Mouse (Mus musculus) macrophage (primary cell): Measurements from ENCODE around the gene Fbln1. TPM values are rescaled to one million over a fixed set of nuclear protein-coding genes. Genes with fewer than 3 reads are reported as not detected.

Experiments
- H3K27ac ChIP-seq: fragments of 350-480 bp; formaldehyde crosslinking; 2 replicates; pipeline ENCODE4 v1.9.0; 2021
- H3K36me3 ChIP-seq: fragments of 350-480 bp; formaldehyde crosslinking; 2 replicates; pipeline ENCODE4 v1.9.0; 2021; ENCODE audit errors: inconsistent target
- H3K4me3 ChIP-seq: fragments of 350-480 bp; formaldehyde crosslinking; 2 replicates; pipeline ENCODE4 v1.9.0; 2021; ENCODE audit errors: inconsistent target
- H3K79me2 ChIP-seq: fragments of 350-480 bp; formaldehyde crosslinking; 2 replicates; pipeline ENCODE4 v1.9.0; 2021; ENCODE audit errors: inconsistent target
- WGBS: methylation state at CpG from one replicate; pipeline ENCODE4 v1.1.7; 2026; ENCODE audit warnings: inconsistent platforms; ENCODE audit not compliant: missing documents; 5-methylcytosine and 5-hydroxymethylcytosine counted together
- polyA plus RNA-seq: library from polyadenylated mRNA; stranded (reverse); fragments of 250-400 nt; gene quantifications from 3 replicates; pipeline ENCODE4 v1.2.4, GENCODE M21; 2018; ENCODE audit warnings: inconsistent platforms

The Fbln1 gene
- polyA plus RNA-seq, 1 experiment from 2014 or later = not detected

- no peak overlapping the region for H3K4me3 ChIP-seq
- no peaks in the 10 kb centered on the region for H3K36me3 ChIP-seq
- H3K79me2 ChIP-seq = no peaks in the 10 kb centered on the region
- WGBS = 88% methylated on average over 7 of the region's 7 CpGs
- H3K27ac ChIP-seq = no peak overlapping the region
Measured at GRCm38 (mm10) chr15:85186916-85187315, 18.8 kb upstream of the Fbln1 start.

GRCm38 (mm10) chr15:85188167-85188778 lies 17.5 kb upstream of the Fbln1 start:
- H3K36me3 ChIP-seq = no peaks in the 10 kb centered on the region
- WGBS = 75% methylated on average over 8 of the region's 8 CpGs

GRCm38 (mm10) chr15:85200446-85201289 lies 5.1 kb upstream of the Fbln1 start:
- WGBS = 52% methylated on average over 14 of the region's 14 CpGs
- H3K36me3 ChIP-seq = no peaks in the 10 kb centered on the region
- H3K4me3 ChIP-seq = no peak overlapping the region
- H3K79me2 ChIP-seq = no peaks in the 10 kb centered on the region
- no peak overlapping the region for H3K27ac ChIP-seq

More at GRCm38 (mm10) chr15:85188167-85188778, 17.5 kb upstream of the Fbln1 start:
- Histone ChIP-seq H3K4me3 (no peak overlapping the region), H3K27ac (no peak overlapping the region), H3K79me2 (no peaks in the 10 kb centered on the region)

GRCm38 (mm10) chr15:85202199-85202598 lies 3.5 kb upstream of the Fbln1 start:
- H3K36me3 ChIP-seq = no peaks in the 10 kb centered on the region
- H3K27ac ChIP-seq = no peak overlapping the region
- 88% methylated on average over 9 of the region's 9 CpGs for WGBS
- no peak overlapping the region for H3K4me3 ChIP-seq
- H3K79me2 ChIP-seq = no peaks in the 10 kb centered on the region

GRCm38 (mm10) chr15:85202787-85203186 lies 3.0 kb upstream of the Fbln1 start:
- no peaks in the 10 kb centered on the region for H3K79me2 ChIP-seq
- H3K4me3 ChIP-seq = no peak overlapping the region
- 47% methylated on average over 5 of the region's 5 CpGs for WGBS
- no peak overlapping the region for H3K27ac ChIP-seq
- H3K36me3 ChIP-seq = no peaks in the 10 kb centered on the region

GRCm38 (mm10) chr15:85204383-85204782 lies 1.4 kb upstream of the Fbln1 start:
- H3K27ac ChIP-seq = no peak overlapping the region
- no peaks in the 10 kb centered on the region for H3K36me3 ChIP-seq
- no peak overlapping the region for H3K4me3 ChIP-seq
- 75% methylated on average over 8 of the region's 8 CpGs for WGBS
- no peaks in the 10 kb centered on the region for H3K79me2 ChIP-seq

GRCm38 (mm10) chr15:85206703-85207075 lies 940 bp downstream of the Fbln1 start:
- H3K27ac ChIP-seq = no peak overlapping the region
- no peaks in the 10 kb centered on the region for H3K79me2 ChIP-seq
- 75% methylated on average over 3 of the region's 3 CpGs for WGBS
- H3K36me3 ChIP-seq = no peaks in the 10 kb centered on the region
- H3K4me3 ChIP-seq = no peak overlapping the region

GRCm38 (mm10) chr15:85207081-85207480 lies 1.3 kb downstream of the Fbln1 start:
- H3K27ac ChIP-seq = no peak overlapping the region
- 85% methylated on average over 3 of the region's 3 CpGs for WGBS
- H3K79me2 ChIP-seq = no peaks in the 10 kb centered on the region
- no peaks in the 10 kb centered on the region for H3K36me3 ChIP-seq
- H3K4me3 ChIP-seq = no peak overlapping the region

- no peak overlapping the region for H3K27ac ChIP-seq
- H3K4me3 ChIP-seq = no peak overlapping the region
- H3K36me3 ChIP-seq = no peaks in the 10 kb centered on the region
- H3K79me2 ChIP-seq = no peaks in the 10 kb centered on the region
- WGBS = 83% methylated on average over 2 of the region's 2 CpGs
Measured at GRCm38 (mm10) chr15:85207763-85208162, 2.0 kb downstream of the Fbln1 start.

- H3K79me2 ChIP-seq = no peaks in the 10 kb centered on the region
- 65% methylated on average over 8 of the region's 10 CpGs for WGBS
- H3K4me3 ChIP-seq = no peak overlapping the region
- H3K27ac ChIP-seq = no peak overlapping the region
- H3K36me3 ChIP-seq = no peaks in the 10 kb centered on the region
Measured at GRCm38 (mm10) chr15:85208332-85208731, 2.6 kb downstream of the Fbln1 start.

GRCm38 (mm10) chr15:85209341-85209740 lies 3.6 kb downstream of the Fbln1 start:
- no peak overlapping the region for H3K4me3 ChIP-seq
- WGBS = 85% methylated on average over 3 of the region's 3 CpGs
- no peak overlapping the region for H3K27ac ChIP-seq
- H3K36me3 ChIP-seq = no peaks in the 10 kb centered on the region
- no peaks in the 10 kb centered on the region for H3K79me2 ChIP-seq

GRCm38 (mm10) chr15:85210686-85211085 lies 4.9 kb downstream of the Fbln1 start:
- Histone ChIP-seq H3K27ac (no peak overlapping the region), H3K4me3 (no peak overlapping the region), H3K36me3 (no peaks in the 10 kb centered on the region), H3K79me2 (no peaks in the 10 kb centered on the region)
- 89% methylated on average over 12 of the region's 12 CpGs for WGBS

GRCm38 (mm10) chr15:85211101-85211760 lies 5.5 kb downstream of the Fbln1 start:
- H3K36me3 ChIP-seq = no peaks in the 10 kb centered on the region
- H3K4me3 ChIP-seq = no peak overlapping the region
- no peak overlapping the region for H3K27ac ChIP-seq
- 90% methylated on average over 18 of the region's 18 CpGs for WGBS
- no peaks in the 10 kb centered on the region for H3K79me2 ChIP-seq

- Histone ChIP-seq H3K36me3 (no peaks in the 10 kb centered on the region), H3K4me3 (no peak overlapping the region), H3K79me2 (no peaks in the 10 kb centered on the region), H3K27ac (no peak overlapping the region)
- 94% methylated on average over 7 of the region's 7 CpGs for WGBS
Measured at GRCm38 (mm10) chr15:85216069-85216813, 10.5 kb downstream of the Fbln1 start.
